Mouse (Mus musculus) intestine, embryonic 16.5 days (tissue): ENCODE data around the gene Gpc6. TPM values are rescaled to one million over a fixed set of nuclear protein-coding genes. Genes with fewer than 3 reads are reported as not detected.

Experiments used
- ATAC-seq: fragments of 200-750 bp; cut with Nextera tagmentation; 2 replicates; pipeline ENCODE4 v1.8.0; 2017; ENCODE audit warnings: moderate TSS enrichment, moderate library complexity
- H3K27ac ChIP-seq: fragments of 300-500 bp; sonication (generic); 2 replicates; pipeline ENCODE4 v1.5.1; 2014; ENCODE audit warnings: mild to moderate bottlenecking, low read length
- H3K27me3 ChIP-seq: fragments of 300-500 bp; sonication (generic); replicated peaks from 2 replicates; pipeline ENCODE4 v1.6.1; 2014; ENCODE audit warnings: low read length, control low read depth, mixed read lengths; ENCODE audit not compliant: control insufficient read depth, insufficient read depth
- H3K36me3 ChIP-seq: fragments of 300-500 bp; sonication (generic); 2 replicates; pipeline ENCODE4 v1.6.1; 2014; ENCODE audit warnings: low read length, control low read depth; ENCODE audit not compliant: control insufficient read depth, insufficient read depth
- H3K4me1 ChIP-seq: fragments of 300-500 bp; sonication (generic); 2 replicates; pipeline ENCODE4 v1.6.1; 2014; ENCODE audit warnings: low read length, control low read depth, mixed read lengths; ENCODE audit not compliant: control insufficient read depth, insufficient read depth
- H3K4me2 ChIP-seq: fragments of 300-500 bp; sonication (generic); 2 replicates; pipeline ENCODE4 v1.6.1; 2014; ENCODE audit warnings: low read depth, low read length, control low read depth
- H3K4me3 ChIP-seq: fragments of 300-500 bp; sonication (generic); 2 replicates; pipeline ENCODE4 v1.5.1; 2014; ENCODE audit warnings: mild to moderate bottlenecking, low read length
- H3K9ac ChIP-seq: fragments of 300-500 bp; sonication (generic); 2 replicates; pipeline ENCODE4 v1.6.1; 2014; ENCODE audit warnings: low read depth, low read length
- H3K9me3 ChIP-seq: fragments of 300-500 bp; sonication (generic); 2 replicates; pipeline ENCODE4 v1.6.1; 2016; ENCODE audit warnings: low read length, control low read depth; ENCODE audit not compliant: control insufficient read depth
- WGBS: fragments of 180-500 bp; shearing (Covaris S2); extraction: QIAGEN DNeasy Blood & Tissue Kit; methylation state at CpG from one replicate; pipeline ENCODE4 v1.1.7; 2014; 5-methylcytosine and 5-hydroxymethylcytosine counted together
- polyA plus RNA-seq: library from polyadenylated mRNA; unstranded; fragments of >200 nt; fragmentation: Nextera tagmentation; extraction: Ambion mirVana; gene quantifications from 2 replicates; pipeline ENCODE4 v1.2.1, GENCODE M21; 2015

Gene Gpc6
- polyA plus RNA-seq, 1 experiment from 2014 or later: 29.7 TPM

DNA sequence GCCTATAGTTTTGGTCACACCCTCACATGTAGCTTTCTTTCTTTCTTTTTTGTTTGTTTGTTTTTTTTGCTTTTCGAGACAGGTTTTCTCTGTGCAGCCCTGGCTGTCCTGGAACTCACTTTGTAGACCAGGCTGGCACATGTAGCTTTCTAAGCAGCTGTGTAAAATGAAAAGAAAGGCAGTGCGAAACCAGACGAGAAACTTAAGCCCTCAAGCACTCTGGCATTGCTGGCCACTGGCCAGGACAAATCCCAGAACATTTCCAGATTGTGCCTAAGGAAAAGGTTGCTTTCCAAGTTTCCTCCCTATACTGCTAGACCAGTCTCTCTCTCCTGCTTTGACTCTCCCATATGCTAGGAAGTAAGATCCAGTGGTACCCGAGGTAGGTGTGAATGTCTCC lies 221.6 kb downstream of the Gpc6 start:
- Histone ChIP-seq H3K27me3 (no peaks in the 10 kb centered on the region), H3K4me1 (peaks cover 2% of the 10 kb centered on the region; the same call in 1 of the 2 replicates), H3K9ac (no peak overlapping the region), H3K4me2 (no peak overlapping the region), H3K4me3 (no peak overlapping the region), H3K9me3 (no peaks in the 10 kb centered on the region), H3K27ac (no peak overlapping the region), H3K36me3 (no peaks in the 10 kb centered on the region)
- no peak for ATAC-seq
- 61% methylated on average over 4 of the region's 4 CpGs for WGBS

DNA sequence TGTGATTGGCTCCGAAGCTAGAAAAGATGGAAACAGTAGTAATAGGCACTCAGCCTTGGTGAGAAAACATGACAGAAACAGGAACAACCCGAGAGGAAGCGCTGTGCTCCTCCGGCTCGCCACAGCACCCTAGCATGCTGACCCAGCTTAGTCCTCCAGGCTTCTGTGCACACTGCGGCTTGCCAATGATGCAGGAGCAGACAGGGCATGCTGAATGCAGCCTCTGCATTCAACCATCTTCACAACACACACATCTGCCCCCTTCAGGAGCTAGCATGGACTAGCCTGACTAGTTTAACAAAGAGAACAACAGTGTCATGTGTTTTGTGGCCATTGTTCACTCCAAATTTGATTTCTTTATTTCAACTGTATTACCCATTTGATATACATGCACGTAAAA lies 226.5 kb downstream of the Gpc6 start:
- Histone ChIP-seq H3K27me3 (no peaks in the 10 kb centered on the region), H3K27ac (no peak overlapping the region), H3K4me3 (no peak overlapping the region), H3K9me3 (no peaks in the 10 kb centered on the region), H3K4me1 (no peaks in the 10 kb centered on the region), H3K4me2 (no peak overlapping the region), H3K9ac (no peak overlapping the region), H3K36me3 (no peaks in the 10 kb centered on the region)
- ATAC-seq: no peak
- WGBS: 94% methylated on average over 7 of the region's 7 CpGs

DNA sequence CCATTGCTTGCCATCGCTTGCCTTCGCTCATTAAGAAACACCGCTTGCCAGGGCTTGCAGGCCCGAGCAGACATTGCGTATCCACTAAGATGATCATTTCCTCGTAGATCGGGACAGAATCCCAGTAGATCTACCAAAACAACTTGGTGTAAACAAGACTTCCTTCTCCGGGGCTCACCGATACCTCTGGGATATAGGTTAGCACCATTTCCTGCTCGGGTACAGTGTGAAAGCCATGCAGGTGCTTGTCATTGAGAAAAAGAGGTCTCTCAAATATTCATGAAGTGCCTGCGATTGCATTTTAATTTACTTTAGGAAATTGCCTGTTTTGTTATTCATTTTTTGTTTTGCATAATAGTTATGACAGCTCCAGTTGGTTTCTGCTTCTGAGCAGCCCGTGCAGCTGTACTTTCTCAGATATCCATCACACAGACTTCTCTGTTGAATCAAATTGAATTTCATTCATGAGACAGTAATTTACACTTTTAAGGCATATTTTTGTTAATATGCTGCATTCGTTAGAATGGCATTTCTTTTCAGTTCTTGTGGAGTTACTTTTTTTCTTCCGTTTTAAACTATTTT lies 230.9 kb downstream of the Gpc6 start:
- no peak overlapping the region for H3K9ac ChIP-seq
- H3K4me3 ChIP-seq: no peak overlapping the region
- H3K36me3 ChIP-seq: no peaks in the 10 kb centered on the region
- no peak overlapping the region for H3K4me2 ChIP-seq
- H3K4me1 ChIP-seq: no peaks in the 10 kb centered on the region
- H3K27me3 ChIP-seq: no peaks in the 10 kb centered on the region
- no peaks in the 10 kb centered on the region for H3K9me3 ChIP-seq
- WGBS: 86% methylated on average over 14 of the region's 14 CpGs
- ATAC-seq: no peak
- no peak overlapping the region for H3K27ac ChIP-seq

DNA sequence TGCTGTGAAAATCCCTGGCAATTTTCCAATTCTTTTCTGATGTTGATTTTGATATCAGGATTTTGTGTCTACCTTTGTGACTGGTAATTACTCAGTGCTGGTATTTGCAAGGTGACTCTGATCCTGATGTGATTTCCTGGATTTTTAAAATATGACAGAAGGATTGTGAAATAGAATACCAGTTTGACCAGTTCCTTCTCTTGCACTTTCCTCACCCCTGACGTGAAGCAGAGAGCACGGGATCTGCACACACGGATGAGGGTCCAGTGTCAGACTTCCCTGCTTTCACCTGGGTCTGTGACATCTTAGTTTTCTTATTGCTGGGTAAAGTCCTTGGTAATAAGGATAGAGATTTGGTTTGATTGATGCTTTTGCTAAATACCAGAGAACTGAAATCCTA lies 232.3 kb downstream of the Gpc6 start:
- WGBS: 61% methylated on average over 3 of the region's 3 CpGs
- Histone ChIP-seq H3K36me3 (no peaks in the 10 kb centered on the region), H3K9me3 (no peaks in the 10 kb centered on the region), H3K4me1 (no peaks in the 10 kb centered on the region), H3K9ac (no peak overlapping the region), H3K27ac (no peak overlapping the region), H3K4me3 (no peak overlapping the region), H3K27me3 (no peaks in the 10 kb centered on the region), H3K4me2 (no peak overlapping the region)
- ATAC-seq: peak; percentile 84

DNA sequence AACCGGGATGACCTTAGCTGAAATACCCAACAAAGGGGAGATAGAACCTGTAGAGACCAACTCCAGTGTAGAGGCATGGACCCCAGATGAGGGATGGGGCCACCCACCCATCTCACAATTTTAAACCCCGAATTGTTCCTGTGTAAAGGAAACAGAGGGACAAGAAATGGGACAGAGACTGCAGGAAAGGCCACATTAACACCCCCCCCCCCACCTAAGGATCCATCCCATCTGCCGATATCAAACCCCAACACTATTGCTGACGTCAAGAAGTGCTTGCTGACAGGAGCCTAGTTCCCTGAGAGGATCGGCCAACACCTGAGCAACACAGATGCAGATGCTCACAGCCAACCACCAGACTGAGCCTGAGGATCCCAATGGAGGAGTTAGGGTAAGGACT lies 241.2 kb downstream of the Gpc6 start:
- Histone ChIP-seq H3K36me3 (no peaks in the 10 kb centered on the region), H3K4me1 (no peaks in the 10 kb centered on the region), H3K27ac (no peak overlapping the region), H3K4me3 (no peak overlapping the region), H3K9ac (no peak overlapping the region), H3K9me3 (no peaks in the 10 kb centered on the region), H3K4me2 (no peak overlapping the region), H3K27me3 (no peaks in the 10 kb centered on the region)
- no peak for ATAC-seq
- WGBS: 92% methylated on average over 5 of the region's 5 CpGs

DNA sequence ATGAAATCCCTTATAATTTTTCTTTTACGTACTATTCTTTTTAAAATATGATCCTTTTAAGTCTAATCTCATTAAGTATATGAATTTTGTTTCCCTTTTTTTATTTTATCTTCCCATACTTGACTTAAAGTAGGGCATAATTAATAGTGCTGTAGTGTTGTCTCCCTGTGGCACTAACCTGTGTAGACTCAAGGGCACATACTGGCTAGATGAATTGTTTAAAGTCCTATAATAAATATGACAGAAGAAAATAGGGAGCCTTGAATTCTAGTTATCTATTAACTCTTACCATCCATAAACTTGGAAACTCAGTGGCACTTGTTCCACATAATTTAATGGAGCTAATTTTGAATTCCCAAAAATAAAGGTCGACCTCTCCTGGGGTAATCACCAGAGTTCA lies 268.2 kb downstream of the Gpc6 start:
- 83% methylated on average over 2 of the region's 2 CpGs for WGBS

DNA sequence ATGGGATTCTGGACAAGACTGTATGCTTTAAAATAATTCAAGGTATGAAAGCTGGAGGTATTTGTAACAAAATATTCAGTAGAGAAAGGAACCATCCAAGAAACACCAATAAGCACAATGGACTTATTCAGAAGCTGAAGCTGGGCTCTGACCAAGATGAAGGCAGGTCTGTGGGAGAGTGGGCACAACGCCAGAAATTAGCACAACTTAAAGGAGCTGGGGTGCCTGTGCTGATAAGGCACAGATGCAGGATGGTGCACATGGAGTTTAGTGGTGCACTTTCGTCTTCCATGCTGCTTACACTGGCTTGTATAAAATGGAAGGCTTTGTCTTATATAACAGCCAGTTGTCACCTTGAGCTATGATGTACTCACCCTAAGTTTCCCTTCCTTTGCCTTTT lies 276.9 kb downstream of the Gpc6 start:
- 74% methylated on average over 2 of the region's 2 CpGs for WGBS
- Histone ChIP-seq H3K4me3 (no peak overlapping the region), H3K4me1 (no peaks in the 10 kb centered on the region), H3K9ac (no peak overlapping the region), H3K27ac (no peak overlapping the region), H3K36me3 (no peaks in the 10 kb centered on the region), H3K9me3 (no peaks in the 10 kb centered on the region), H3K4me2 (no peak overlapping the region), H3K27me3 (no peaks in the 10 kb centered on the region)
- no peak for ATAC-seq

More for the DNA sequence above, 268.2 kb downstream of the Gpc6 start:
- Histone ChIP-seq H3K9ac (no peak overlapping the region), H3K27ac (no peak overlapping the region), H3K4me1 (no peaks in the 10 kb centered on the region), H3K4me2 (no peak overlapping the region), H3K36me3 (no peaks in the 10 kb centered on the region), H3K4me3 (no peak overlapping the region), H3K9me3 (no peaks in the 10 kb centered on the region), H3K27me3 (no peaks in the 10 kb centered on the region)
- ATAC-seq: peak; percentile 58; the same call in 1 of the 2 replicates

DNA sequence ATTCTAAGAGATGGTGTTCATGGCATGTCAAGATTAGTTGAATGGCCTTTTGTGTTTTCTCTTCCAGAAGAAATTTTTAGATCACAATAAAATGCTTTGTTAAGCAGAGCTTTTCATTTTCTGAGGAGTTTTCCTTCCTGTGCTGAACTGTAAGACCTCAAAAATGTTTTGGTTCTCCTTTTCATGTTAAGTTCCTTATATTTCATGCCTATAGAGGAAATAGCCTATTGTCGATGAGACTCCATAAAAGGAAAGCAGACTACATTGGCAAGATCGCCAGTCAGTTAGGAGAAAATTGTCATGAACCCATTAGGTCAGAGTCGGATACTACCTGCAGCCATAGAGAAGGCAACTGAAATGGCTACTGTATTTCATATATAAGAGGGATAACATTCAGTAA lies 278.8 kb downstream of the Gpc6 start:
- Histone ChIP-seq H3K27ac (no peak overlapping the region), H3K4me2 (no peak overlapping the region), H3K9ac (no peak overlapping the region), H3K4me1 (no peaks in the 10 kb centered on the region), H3K4me3 (no peak overlapping the region), H3K36me3 (no peaks in the 10 kb centered on the region), H3K27me3 (no peaks in the 10 kb centered on the region), H3K9me3 (no peaks in the 10 kb centered on the region)
- 83% methylated on average over 3 of the region's 3 CpGs for WGBS
- no peak for ATAC-seq

DNA sequence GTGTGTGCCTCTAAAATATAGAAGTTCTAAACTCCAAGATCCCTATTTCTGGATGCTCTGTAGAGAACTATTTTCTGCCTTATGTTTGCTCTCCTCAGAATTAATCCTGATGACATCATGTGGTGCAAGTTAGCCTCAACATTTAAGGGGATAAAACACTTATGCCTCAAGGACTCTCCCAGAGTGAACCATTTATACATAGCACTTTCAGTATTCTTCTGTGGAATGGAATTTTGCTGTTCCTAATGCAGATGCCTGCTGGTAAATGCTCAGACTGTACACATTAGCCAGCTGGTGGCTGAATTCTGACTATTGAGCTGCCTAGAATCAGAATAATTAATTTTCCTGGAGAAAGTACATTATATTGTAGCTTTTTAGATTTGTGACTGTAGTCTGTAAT lies 289.3 kb downstream of the Gpc6 start:
- Histone ChIP-seq H3K4me2 (no peak overlapping the region), H3K36me3 (no peaks in the 10 kb centered on the region), H3K27me3 (no peaks in the 10 kb centered on the region), H3K27ac (no peak overlapping the region), H3K9me3 (no peaks in the 10 kb centered on the region), H3K9ac (no peak overlapping the region), H3K4me3 (no peak overlapping the region), H3K4me1 (no peaks in the 10 kb centered on the region)
- no peak; the same call in 1 of the 2 replicates for ATAC-seq

DNA sequence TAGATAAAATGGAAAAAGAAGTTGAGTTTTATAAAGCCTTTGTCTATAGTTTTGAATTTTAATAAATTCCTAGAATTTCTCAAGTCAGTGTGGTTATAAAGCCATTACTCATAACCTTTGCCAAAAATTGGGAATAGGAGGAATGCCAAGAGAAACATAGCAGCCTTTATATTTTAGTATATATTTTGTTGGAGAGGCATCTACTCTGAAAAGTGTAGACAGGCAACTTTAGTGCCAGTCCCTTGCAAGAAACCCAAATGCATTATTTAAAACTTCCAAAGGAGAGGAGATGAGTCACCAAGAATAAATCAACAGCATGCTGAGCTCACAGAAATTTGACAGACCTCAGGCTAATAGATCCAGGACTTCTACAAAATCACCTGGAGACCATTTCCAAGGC lies 301.8 kb downstream of the Gpc6 start:
- no peak for ATAC-seq
- Histone ChIP-seq H3K9me3 (no peaks in the 10 kb centered on the region), H3K4me1 (no peaks in the 10 kb centered on the region), H3K27me3 (no peaks in the 10 kb centered on the region), H3K27ac (no peak overlapping the region), H3K36me3 (no peaks in the 10 kb centered on the region), H3K9ac (no peak overlapping the region), H3K4me2 (no peak overlapping the region), H3K4me3 (no peak overlapping the region)
